8 mouse cellular contexts compared by ENCODE assay signal in the genomic region with DNA sequence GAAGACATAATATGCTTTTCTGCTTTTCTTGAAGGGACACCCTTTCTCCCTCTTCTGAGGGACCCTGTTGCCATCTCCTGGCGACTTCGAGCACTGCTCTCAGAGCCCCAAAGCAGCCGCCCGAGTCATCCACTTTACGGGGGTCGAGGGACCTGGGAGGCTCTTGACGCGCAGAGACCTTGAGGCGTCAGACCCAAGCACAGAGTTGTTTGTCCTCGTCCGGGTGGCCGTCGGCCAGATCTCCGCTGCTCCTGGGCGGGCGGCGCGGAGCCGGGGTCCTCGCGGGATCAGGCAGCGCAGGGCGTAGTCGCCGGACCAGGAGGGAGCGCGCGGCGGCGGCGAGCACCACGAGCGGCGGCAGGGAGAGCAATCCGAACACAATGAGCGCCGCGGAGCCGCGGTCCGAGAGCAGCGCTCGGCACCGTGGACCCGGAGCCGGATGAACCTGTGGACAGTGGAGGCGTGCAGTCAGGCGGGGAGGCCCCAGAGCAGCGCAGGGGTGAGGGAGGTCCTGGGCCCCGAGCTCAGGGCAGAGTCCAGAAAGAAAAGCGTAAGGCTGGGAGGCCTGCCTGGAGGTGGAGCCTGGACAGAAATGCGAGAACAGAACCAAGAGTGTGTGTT. TPM values are rescaled to one million over a fixed set of nuclear protein-coding genes. Genes with fewer than 3 reads are reported as not detected.
DNase-seq lines count a peak whose midpoint lies in the region; ATAC-seq lines count a peak whose summit lies in the region.

No protein-coding gene starts in this region.

- peak; percentile 86 for DNase-seq in R1 (ENCODE audit: low read depth, low spot score)
- peak; percentile 91 for DNase-seq in cerebellum, postnatal 14 days
- DNase-seq in frontal cortex, postnatal 14 days (ENCODE audit: low spot score in 2 of 2) = peak; percentile 66 to 75
- DNase-seq in layer of hippocampus, postnatal 36 days = peak; percentile 74 to 81
- peak; percentile 83 for DNase-seq in right cerebral cortex, adult 18-20 months
- peak; percentile 70 for DNase-seq in urinary bladder, postnatal 25 days (ENCODE audit: low spot score)

- ATAC-seq in hindbrain, embryonic 12.5 days (ENCODE audit: low FRiP score) = peak; percentile 89
- peak; percentile 80 for ATAC-seq in megakaryocyte, adult 5-6 weeks (ENCODE audit: poor library complexity, severe bottlenecking)

- no peaks in the 10 kb centered on the region for H3K27me3 ChIP-seq in hindbrain, embryonic 12.5 days

- peak overlapping the region; percentile 62 for H3K4me3 ChIP-seq in hindbrain, embryonic 12.5 days

- H3K27ac ChIP-seq in hindbrain, embryonic 12.5 days = peak overlapping the region; percentile 79

- peak overlapping the region; percentile 77 for H3K4me2 ChIP-seq in hindbrain, embryonic 12.5 days (replicated peaks)

- H3K9me3 ChIP-seq in hindbrain, embryonic 12.5 days (replicated peaks) = no peaks in the 10 kb centered on the region

- no peaks in the 10 kb centered on the region for H3K36me3 ChIP-seq in hindbrain, embryonic 12.5 days

- peak overlapping the region; percentile 82 for H3K9ac ChIP-seq in hindbrain, embryonic 12.5 days

- peaks cover 12% of the 10 kb centered on the region for H3K4me1 ChIP-seq in hindbrain, embryonic 12.5 days

- under 1% methylated on average over 51 of the region's 52 CpGs for WGBS in hindbrain, embryonic 12.5 days

RNA-seq across cellular contexts. Expression of a gene that starts 1.5 kb away (rescaled TPM):
- 0.58 and 0.86 TPM in 2 replicates for polyA plus RNA-seq in hindbrain, embryonic 12.5 days (2016; fragmentation: Nextera tagmentation; extraction: Ambion mirVana)
- 10 to 100 TPM; 29.6 to 31.8 TPM for total RNA-seq in layer of hippocampus, postnatal 36 days (2021)
- total RNA-seq in megakaryocyte, adult 5-6 weeks (2015) = 0.07 TPM in 1 of 2 replicates, not detected in the other
- total RNA-seq in megakaryocyte, adult 5-6 weeks (2017) = not detected in 2 replicates

RNA-seq across cellular contexts. Expression of a gene that starts 6.0 kb away (rescaled TPM):
- polyA plus RNA-seq in hindbrain, embryonic 12.5 days (2016; fragmentation: Nextera tagmentation; extraction: Ambion mirVana) = not detected in 2 replicates
- total RNA-seq in layer of hippocampus, postnatal 36 days (2021) = not detected
- not detected in 2 replicates for total RNA-seq in megakaryocyte, adult 5-6 weeks (2015)
- not detected in 2 replicates for total RNA-seq in megakaryocyte, adult 5-6 weeks (2017)

RNA-seq across cellular contexts. Expression of a gene that starts 9.7 kb away (rescaled TPM):
- 12.2 and 12.9 TPM in 2 replicates for polyA plus RNA-seq in hindbrain, embryonic 12.5 days (2016; fragmentation: Nextera tagmentation; extraction: Ambion mirVana)
- 10 to 100 TPM; 10.5 to 11.3 TPM for total RNA-seq in layer of hippocampus, postnatal 36 days (2021)
- not detected in 2 replicates for total RNA-seq in megakaryocyte, adult 5-6 weeks (2015)
- 0.20 TPM in 1 of 2 replicates, not detected in the other for total RNA-seq in megakaryocyte, adult 5-6 weeks (2017)

RNA-seq across cellular contexts. Expression of a gene that starts 18.5 kb away (rescaled TPM):
- 189 and 204 TPM in 2 replicates for polyA plus RNA-seq in hindbrain, embryonic 12.5 days (2016; fragmentation: Nextera tagmentation; extraction: Ambion mirVana)
- 10 to 100 TPM; 83.0 to 87.4 TPM for total RNA-seq in layer of hippocampus, postnatal 36 days (2021)
- total RNA-seq in megakaryocyte, adult 5-6 weeks (2015) = 131 and 139 TPM in 2 replicates
- total RNA-seq in megakaryocyte, adult 5-6 weeks (2017) = 49.5 and 50.2 TPM in 2 replicates

RNA-seq across cellular contexts. Expression of a gene that starts 23.3 kb away (rescaled TPM):
- polyA plus RNA-seq in hindbrain, embryonic 12.5 days (2016; fragmentation: Nextera tagmentation; extraction: Ambion mirVana) = 81.8 and 84.7 TPM in 2 replicates
- 10 to 100 TPM; 51.8 to 54.0 TPM for total RNA-seq in layer of hippocampus, postnatal 36 days (2021)
- 13.5 and 14.1 TPM in 2 replicates for total RNA-seq in megakaryocyte, adult 5-6 weeks (2015)
- 17.8 and 22.9 TPM in 2 replicates for total RNA-seq in megakaryocyte, adult 5-6 weeks (2017)

Comparison
In these comparisons a context has a peak if more than half of its experiments do, and no peak if none do; other contexts are left out.
1. Peak in every context shown above with its lines: DNase-seq, ATAC-seq, H3K4me3 ChIP-seq and H3K27ac ChIP-seq.
2. RNA of a gene that starts 1.5 kb away (total RNA-seq): 29.6 to 31.8 TPM in layer of hippocampus, postnatal 36 days; 0.07 TPM in megakaryocyte, adult 5-6 weeks; every median in the first group is over 10 times any median in the second.
3. RNA of a gene that starts 9.7 kb away (total RNA-seq): 10.5 to 11.3 TPM in layer of hippocampus, postnatal 36 days; 0.20 TPM in megakaryocyte, adult 5-6 weeks; every median in the first group is over 4 times any median in the second.